Mouse (Mus musculus) heart, embryonic 13.5 days (tissue): Measurements from ENCODE around the gene Commd1. TPM values are rescaled to one million over a fixed set of nuclear protein-coding genes. Genes with fewer than 3 reads are reported as not detected.

Source experiments
- ATAC-seq: fragments of 200-750 bp; cut with Nextera tagmentation; 2 replicates; pipeline ENCODE4 v1.8.0; 2017; ENCODE audit warnings: moderate TSS enrichment; ENCODE audit not compliant: insufficient number of reproducible peaks, low FRiP score, low TSS enrichment; ENCODE audit errors: extremely low read depth
- H3K27ac ChIP-seq: fragments of 300-500 bp; sonication (generic); replicated peaks from 2 replicates; pipeline ENCODE4 v1.5.1; 2015; ENCODE audit warnings: moderate library complexity, mild to moderate bottlenecking, inconsistent platforms
- H3K27me3 ChIP-seq: fragments of 300-500 bp; sonication (generic); replicated peaks from 2 replicates; pipeline ENCODE4 v1.6.1; 2015; ENCODE audit warnings: mild to moderate bottlenecking, inconsistent platforms
- H3K36me3 ChIP-seq: fragments of 300-500 bp; sonication (generic); 2 replicates; pipeline ENCODE4 v1.6.1; 2015; ENCODE audit warnings: mild to moderate bottlenecking, inconsistent platforms
- H3K4me1 ChIP-seq: fragments of 300-500 bp; sonication (generic); 2 replicates; pipeline ENCODE4 v1.6.1; 2015; ENCODE audit warnings: inconsistent platforms
- H3K4me2 ChIP-seq: fragments of 300-500 bp; sonication (generic); 2 replicates; pipeline ENCODE4 v1.6.1; 2015; ENCODE audit warnings: inconsistent platforms, mild to moderate bottlenecking, moderate library complexity
- H3K4me3 ChIP-seq: fragments of 300-500 bp; sonication (generic); 2 replicates; pipeline ENCODE4 v1.5.1; 2015; ENCODE audit warnings: moderate library complexity, mild to moderate bottlenecking, inconsistent platforms
- H3K9ac ChIP-seq: fragments of 300-500 bp; sonication (generic); 2 replicates; pipeline ENCODE4 v1.6.1; 2015; ENCODE audit warnings: inconsistent platforms, mild to moderate bottlenecking, moderate library complexity
- H3K9me3 ChIP-seq: fragments of 300-500 bp; sonication (generic); 2 replicates; pipeline ENCODE4 v1.6.1; 2016; ENCODE audit warnings: inconsistent platforms
- WGBS: fragments of 180-500 bp; shearing (Covaris S2); methylation state at CpG from one replicate; pipeline ENCODE4 v1.1.7; 2015; ENCODE audit warnings: mixed read lengths; 5-methylcytosine and 5-hydroxymethylcytosine counted together
- polyA plus RNA-seq: library from polyadenylated mRNA; unstranded; fragments of >200 nt; fragmentation: Nextera tagmentation; extraction: Ambion mirVana; gene quantifications from 2 replicates; pipeline ENCODE4 v1.2.1, GENCODE M21; 2015

The Commd1 gene
- polyA plus RNA-seq, 1 experiment from 2014 or later = 309 TPM

DNA sequence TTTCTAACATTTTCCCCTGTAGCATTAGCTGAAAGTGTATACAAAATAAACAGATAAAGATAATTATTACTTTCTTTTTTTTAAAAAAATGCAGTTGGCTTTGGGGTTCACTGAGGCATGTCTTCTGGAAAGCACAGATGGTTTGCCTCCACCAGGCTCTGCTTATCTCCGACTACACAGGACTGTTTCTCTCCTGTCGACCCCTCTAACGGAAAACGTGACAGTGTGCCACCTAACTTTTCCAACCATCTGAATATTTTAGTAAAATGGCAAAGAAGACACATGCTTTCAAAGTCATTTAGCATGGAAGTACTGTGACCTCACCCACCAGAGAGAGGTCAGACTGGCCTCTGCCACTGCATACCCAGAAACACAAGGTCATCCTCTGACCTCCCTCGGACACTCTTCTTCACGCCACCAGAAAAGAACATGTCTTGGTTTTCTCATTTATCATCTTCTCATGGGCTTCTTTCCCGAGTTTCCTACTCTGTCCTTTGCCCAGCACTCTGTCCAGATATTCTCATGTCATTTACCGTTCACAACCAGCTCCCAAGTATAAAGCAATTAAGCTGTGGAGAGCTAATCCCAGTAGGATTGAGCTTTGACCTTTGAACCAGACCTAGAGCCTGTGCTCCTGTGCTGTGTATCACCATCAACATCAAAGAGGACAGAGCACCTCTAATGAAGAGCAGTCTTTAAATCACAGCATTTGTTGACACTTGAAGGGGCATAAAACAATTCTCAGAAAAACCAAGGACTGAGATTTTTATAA is 135.0 kb downstream of the Commd1 start:
- no peak overlapping the region for H3K9ac ChIP-seq
- no peak for ATAC-seq
- H3K9me3 ChIP-seq = no peaks in the 10 kb centered on the region
- WGBS = 39% methylated on average over 8 of the region's 8 CpGs
- peaks cover 81% of the 10 kb centered on the region for H3K4me1 ChIP-seq
- no peak overlapping the region for H3K4me3 ChIP-seq
- no peaks in the 10 kb centered on the region for H3K27me3 ChIP-seq
- no peak overlapping the region for H3K27ac ChIP-seq
- H3K4me2 ChIP-seq = no peak overlapping the region
- H3K36me3 ChIP-seq = no peaks in the 10 kb centered on the region

Other genes starting within 250 kb of the Commd1 start
- 3.3 and 4.5 TPM in 2 replicates for gene B3gnt2, start 121.4 kb downstream of the Commd1 start, polyA plus RNA-seq
- gene Zrsr1, start 10.4 kb downstream of the Commd1 start, polyA plus RNA-seq = 1.8 and 2.4 TPM in 2 replicates
- gene Gm28048, start 292 bp downstream of the Commd1 start, polyA plus RNA-seq = 7.1 and 7.8 TPM in 2 replicates
- 204 and 221 TPM in 2 replicates for gene Cct4, start 8.1 kb upstream of the Commd1 start, polyA plus RNA-seq
- 0.99 and 1.2 TPM in 2 replicates for gene Fam161a, start 25.1 kb upstream of the Commd1 start, polyA plus RNA-seq